Mouse (Mus musculus) ES-E14 (cell line): ENCODE measurements around the gene Hist1h2bk. TPM values are rescaled to one million over a fixed set of nuclear protein-coding genes. Genes with fewer than 3 reads are reported as not detected.
"Not testable (repeated sequence)": the region's sequence is repeated elsewhere in the genome, so short reads cannot be mapped to it uniquely, and the experiment has no call there.

ENCODE experiments used
- DNase-seq: peaks from one replicate; pipeline ENCODE4 v3.0.0-alpha.2; 2013; ENCODE audit warnings: low read depth, low spot score
- H3K27ac ChIP-seq: 2 replicates; pipeline ENCODE4 v1.5.1; 2012; ENCODE audit warnings: low read depth, mild to moderate bottlenecking, low read length, moderate library complexity, mixed read lengths; ENCODE audit not compliant: poor library complexity, insufficient read depth, severe bottlenecking
- H3K36me3 ChIP-seq: 2 replicates; pipeline ENCODE4 v1.6.1; 2012; ENCODE audit warnings: mild to moderate bottlenecking, low read length, moderate library complexity, mixed read lengths; ENCODE audit not compliant: control insufficient read depth, poor library complexity, insufficient read depth, severe bottlenecking
- H3K4me1 ChIP-seq, 2 experiments: fragments of 150-350 bp in 1 of 2; sonication (generic) in 1 of 2; 2 replicates each; pipeline ENCODE4 v1.6.1; 2012; ENCODE audit warnings: low read length in 2 of 2, mild to moderate bottlenecking in 1 of 2, mixed read lengths in 1 of 2; ENCODE audit not compliant: control insufficient read depth in 2 of 2, insufficient read depth in 2 of 2, poor library complexity in 1 of 2
- H3K4me3 ChIP-seq, 2 experiments: fragments of 150-350 bp in 1 of 2; sonication (generic) in 1 of 2; 2 replicates each; pipeline ENCODE4 v1.5.1; 2012; ENCODE audit warnings: low read length in 2 of 2, low read depth in 1 of 2, mild to moderate bottlenecking in 1 of 2, mixed read lengths in 1 of 2; ENCODE audit not compliant: insufficient read depth in 1 of 2, poor library complexity in 1 of 2, severe bottlenecking in 1 of 2
- H3K9ac ChIP-seq: 2 replicates; pipeline ENCODE4 v1.6.1; 2012; ENCODE audit warnings: low read depth, mild to moderate bottlenecking, low read length, mixed read lengths; ENCODE audit not compliant: poor library complexity, insufficient read depth, severe bottlenecking
- H3K9me3 ChIP-seq: fragments of 150-350 bp; sonication (generic); 2 replicates; pipeline ENCODE4 v1.6.1; 2012; ENCODE audit warnings: low read depth, mild to moderate bottlenecking, low read length; ENCODE audit not compliant: control insufficient read depth, insufficient read depth
- CHD2 ChIP-seq: IDR thresholded peaks from 2 replicates; pipeline ENCODE4 v1.6.1; 2014; ENCODE audit warnings: mild to moderate bottlenecking, low read depth, low read length, inconsistent platforms
- HCFC1 ChIP-seq: IDR thresholded peaks from 2 replicates; pipeline ENCODE4 v1.6.1; 2012; ENCODE audit warnings: low read length, inconsistent platforms, borderline replicate concordance; ENCODE audit not compliant: insufficient read depth
- MAFK ChIP-seq: IDR thresholded peaks from 2 replicates; pipeline ENCODE4 v1.6.1; 2014; ENCODE audit warnings: mild to moderate bottlenecking, low read depth, low read length, inconsistent platforms; ENCODE audit not compliant: insufficient read depth
- ZC3H11A ChIP-seq: IDR thresholded peaks from 2 replicates; pipeline ENCODE4 v1.6.1; 2012; ENCODE audit warnings: low read depth, mild to moderate bottlenecking, inconsistent platforms, low read length, borderline replicate concordance
- ZNF384 ChIP-seq: IDR thresholded peaks from 2 replicates; pipeline ENCODE4 v1.6.1; 2012; ENCODE audit warnings: low read depth, low read length, inconsistent platforms
- in situ Hi-C, 2 experiments: fragments of 600-800 bp; cut with MboI; formaldehyde crosslinking; loops; one replicate each; pipeline ENCODE4 v1.15.1; 2025; ENCODE audit warnings: low sequenced_read_pairs in 2 of 2, inconsistent platforms in 1 of 2; ENCODE audit not compliant: unreplicated experiment in 2 of 2
- total RNA-seq: library from RNA; depleted of rRNA; stranded (reverse); fragments of 300-350 nt; gene quantifications from 2 replicates; pipeline ENCODE4 v1.2.3, GENCODE M21; 2012; rRNA removed

Hist1h2bk gene
- total RNA-seq, 1 experiment: 1,966 TPM

DNA sequence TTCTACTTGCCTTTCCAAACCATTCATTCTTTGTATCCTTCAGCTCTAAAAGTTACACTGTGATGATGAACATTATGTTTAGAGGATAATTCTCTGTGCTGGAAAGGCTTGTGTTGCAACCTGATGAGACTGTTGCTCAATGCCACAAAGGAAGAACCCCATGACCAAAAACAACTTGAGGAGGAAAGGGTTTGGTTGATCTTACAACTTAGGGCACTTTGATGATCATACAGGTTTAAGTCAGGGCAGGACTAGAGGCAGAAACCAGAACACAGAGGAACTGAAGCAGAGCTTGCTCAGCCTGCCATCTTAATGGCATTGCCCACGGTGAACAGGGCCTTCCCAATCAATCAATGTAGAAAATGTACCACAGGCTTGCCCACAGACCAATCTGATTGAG, 25.8 kb downstream of the Hist1h2bk start:
- H3K9me3 ChIP-seq: no peaks in the 10 kb centered on the region
- H3K27ac ChIP-seq: no peak overlapping the region
- in situ Hi-C loops: no loop called here
- no peaks in the 10 kb centered on the region for H3K4me1 ChIP-seq
- no peak for DNase-seq
- H3K4me3 ChIP-seq: no peak overlapping the region
- H3K9ac ChIP-seq: no peak overlapping the region
- TF ChIP-seq HCFC1 (no peak), CHD2 (no peak), ZC3H11A (no peak), ZNF384 (no peak), MAFK (no peak)
- no peaks in the 10 kb centered on the region for H3K36me3 ChIP-seq

DNA sequence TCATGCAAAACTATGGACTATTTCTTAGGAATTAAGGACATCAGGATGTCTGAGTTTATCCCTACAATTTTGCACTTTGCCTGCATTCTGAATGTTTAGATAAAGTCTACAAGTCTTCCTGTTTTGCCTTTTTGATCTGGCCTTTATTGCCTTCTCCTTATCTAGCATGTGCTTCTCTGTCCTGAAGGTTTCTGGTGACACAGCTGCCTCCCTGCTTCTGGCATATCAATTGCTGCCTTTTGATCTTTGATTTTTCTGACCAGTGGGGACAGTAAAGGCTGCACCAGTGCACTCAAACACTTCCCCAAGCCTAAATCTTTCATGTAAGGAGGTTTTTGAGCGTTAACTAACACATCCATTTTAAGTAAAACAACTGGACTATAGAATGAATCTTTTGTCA, 27.8 kb downstream of the Hist1h2bk start:
- no peaks in the 10 kb centered on the region for H3K36me3 ChIP-seq
- DNase-seq: no peak
- TF ChIP-seq CHD2: no peak
- no peak for TF ChIP-seq ZC3H11A
- TF ChIP-seq ZNF384: no peak
- no peak for TF ChIP-seq HCFC1
- no peak for TF ChIP-seq MAFK
- no peaks in the 10 kb centered on the region for H3K9me3 ChIP-seq
- no peaks in the 10 kb centered on the region for H3K4me1 ChIP-seq
- H3K9ac ChIP-seq: no peak overlapping the region
- in situ Hi-C loops: no loop called here
- H3K27ac ChIP-seq: no peak overlapping the region
- H3K4me3 ChIP-seq: no peak overlapping the region

DNA sequence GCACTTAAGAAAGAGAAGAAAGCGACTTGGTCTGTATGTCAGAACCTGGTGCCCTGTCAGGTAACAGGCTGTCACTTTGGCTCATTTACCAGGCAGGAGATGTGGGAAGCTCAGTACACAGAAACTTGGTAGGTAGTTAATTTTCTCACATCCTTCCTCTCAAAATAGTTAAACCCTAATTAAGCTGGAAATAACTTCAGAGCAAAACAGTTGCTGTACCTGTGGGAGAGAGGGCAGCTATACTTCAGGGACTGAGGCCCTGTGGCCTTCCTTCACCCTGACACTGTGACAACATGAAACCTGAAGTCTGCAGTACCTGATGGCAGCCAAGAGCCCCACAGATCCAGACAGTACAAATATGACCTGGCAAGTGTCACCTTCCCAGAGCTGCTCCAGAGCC, 48.5 kb downstream of the Hist1h2bk start, which contains the start of gene Vmn1r188:
TSS of gene Vmn1r188 (plus strand) at position 301 of the 400 bp plus-strand sequence.
- H3K4me1 ChIP-seq, H3K9ac ChIP-seq, H3K4me3 ChIP-seq, H3K36me3 ChIP-seq, H3K27ac ChIP-seq, H3K9me3 ChIP-seq, DNase-seq: not testable (repeated sequence)
- in situ Hi-C loops: loop anchor here (25.0 kb wide), 1 partner anchor 1153 kb away; the partner anchor contains the start of genes Vmn1r222 (in 2 of the 2) and Vmn1r223 (in 2 of the 2)

Other genes with a start within 250 kb of the Hist1h2bk start
- 657 and 889 TPM in 2 replicates for gene Hist1h2an, start 248.7 kb upstream of the Hist1h2bk start, total RNA-seq
- 634 and 879 TPM in 2 replicates for gene Hist1h2bp, start 248.4 kb upstream of the Hist1h2bk start, total RNA-seq
- gene Hist1h2bq, start 225.7 kb upstream of the Hist1h2bk start, total RNA-seq: 1,775 and 2,433 TPM in 2 replicates
- 669 TPM in 1 of 2 replicates, not detected in the other for gene Hist1h2ao, start 225.4 kb upstream of the Hist1h2bk start, total RNA-seq
- gene Hist1h4m, start 224.1 kb upstream of the Hist1h2bk start, total RNA-seq: 9.8 and 22.8 TPM in 2 replicates
- gene Hist1h4n, start 203.7 kb upstream of the Hist1h2bk start, total RNA-seq: 2,365 and 3,405 TPM in 2 replicates
- gene Hist1h2ap, start 202.4 kb upstream of the Hist1h2bk start, total RNA-seq: 3,404 and 3,578 TPM in 2 replicates
- gene Hist1h2br, start 202.1 kb upstream of the Hist1h2bk start, total RNA-seq: 1,712 and 2,111 TPM in 2 replicates
- 5.4 and 6.2 TPM in 2 replicates for gene Zfp184, start 90.8 kb upstream of the Hist1h2bk start, total RNA-seq
- 0.26 and 0.31 TPM in 2 replicates for gene Pom121l2, start 54.7 kb upstream of the Hist1h2bk start, total RNA-seq
- gene Prss16, start 26.1 kb upstream of the Hist1h2bk start, total RNA-seq: 2.6 and 2.9 TPM in 2 replicates
- 1,543 and 2,450 TPM in 2 replicates for gene Hist1h2ah, start 302 bp upstream of the Hist1h2bk start, total RNA-seq
- 814 and 830 TPM in 2 replicates for gene Hist1h4i, start 5.5 kb downstream of the Hist1h2bk start, total RNA-seq
- gene Hist1h2ag, start 7.1 kb downstream of the Hist1h2bk start, total RNA-seq: 786 and 868 TPM in 2 replicates
- 1,371 and 1,735 TPM in 2 replicates for gene Hist1h2bj, start 7.3 kb downstream of the Hist1h2bk start, total RNA-seq
- not detected in 2 replicates for gene Vmn1r188, start 48.6 kb downstream of the Hist1h2bk start, total RNA-seq
- gene Vmn1r189, start 70.0 kb downstream of the Hist1h2bk start, total RNA-seq: not detected in 2 replicates
- not detected in 2 replicates for gene Vmn1r191, start 148.1 kb downstream of the Hist1h2bk start, total RNA-seq
- gene Vmn1r192, start 155.3 kb downstream of the Hist1h2bk start, total RNA-seq: not detected in 2 replicates
- not detected in 2 replicates for gene Vmn1r193, start 187.3 kb downstream of the Hist1h2bk start, total RNA-seq
- not detected in 2 replicates for gene Vmn1r194, start 208.3 kb downstream of the Hist1h2bk start, total RNA-seq
- gene Vmn1r195, start 234.7 kb downstream of the Hist1h2bk start, total RNA-seq: not detected in 2 replicates